Mouse (Mus musculus): ENCODE data around the gene Bri3. TPM values are rescaled to one million over a fixed set of nuclear protein-coding genes. Genes with fewer than 3 reads are reported as not detected.

The Bri3 gene
- total RNA-seq (2012; rRNA removed) (16.5 and 21.6 TPM in 2 replicates), polyA plus RNA-seq (2012; ENCODE audit: insufficient read depth in 1 of 2, insufficient read length in 2 of 2, low read depth in 1 of 2, low replicate concordance in 2 of 2, missing spikeins in 1 of 2) (10 to 100 TPM in 1 of 2 experiments, not detected in 1; 40.5 TPM)

DNA sequence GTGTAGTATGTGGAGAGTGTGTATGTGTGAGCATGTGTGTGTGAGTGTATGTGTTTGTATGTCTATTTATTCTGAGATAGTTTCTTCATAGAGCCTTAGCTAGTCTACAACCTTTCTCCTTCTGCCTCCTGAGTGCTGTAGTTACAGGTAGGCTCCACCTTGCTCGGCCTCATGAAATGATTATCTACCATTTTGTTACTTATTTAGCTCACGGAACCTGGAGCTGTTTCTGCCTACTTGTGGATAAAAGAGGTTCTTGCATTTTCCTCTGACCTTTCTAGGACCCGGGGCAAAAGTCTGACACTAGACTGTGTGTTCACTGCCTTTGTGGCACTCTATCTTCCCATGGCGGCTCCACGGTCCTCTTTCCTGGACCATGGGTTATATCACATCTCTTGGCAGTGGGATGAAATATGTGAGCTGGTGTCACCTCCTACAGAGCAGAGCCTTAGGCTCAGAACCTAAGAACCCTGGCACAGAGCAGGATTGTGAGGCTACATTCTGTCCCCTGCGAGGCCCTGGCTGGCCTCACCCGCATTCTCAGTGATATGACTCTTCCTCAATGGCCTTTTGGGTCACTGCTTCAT lies at the start of gene Bri3:
Gene Bri3, plus strand, starts transcription at position 537 of the 587 bp plus-strand sequence.
- peaks cover 5 to 19% of the 10 kb centered on the region in 2 experiments for H3K4me1 ChIP-seq (ENCODE audit: control insufficient read depth in 1 of 2, insufficient read depth in 2 of 2, low read length in 2 of 2)
- TF ChIP-seq ZNF384 (IDR thresholded peaks at IDR 0.05; ENCODE audit: low read depth, low read length) (no peak), HCFC1 (IDR thresholded peaks at IDR 0.05; ENCODE audit: low read depth, low read length) (no peak), SIN3A (IDR thresholded peaks at IDR 0.05; ENCODE audit: low read length) (no peak), USF2 (IDR thresholded peaks at IDR 0.05; ENCODE audit: borderline replicate concordance in 1 of 2, insufficient read depth in 1 of 2, low read depth in 1 of 2, low read length in 2 of 2) (no peak), TAL1 (IDR thresholded peaks at IDR 0.05; ENCODE audit: low read length) (no peak), NRF1 (IDR thresholded peaks at IDR 0.05; ENCODE audit: insufficient read depth, low read depth, low read length, poor library complexity, severe bottlenecking) (no peak), TBP (IDR thresholded peaks at IDR 0.05; ENCODE audit: low read depth, low read length) (no peak), CTCF (IDR thresholded peaks at IDR 0.05 in 2 of 3, conservative IDR thresholded peaks at IDR 0.05 in 1 of 3; ENCODE audit: control insufficient read depth in 1 of 3, insufficient read depth in 1 of 3, low read depth in 2 of 3, low read length in 3 of 3, poor library complexity in 1 of 3, severe bottlenecking in 1 of 3) (no peak), CHD1 (IDR thresholded peaks at IDR 0.05; ENCODE audit: low read depth, low read length) (no peak), ELF1 (IDR thresholded peaks at IDR 0.05; ENCODE audit: low read depth, low read length) (no peak)
- no peak within 1 kb of the TSS for H3K9ac ChIP-seq (ENCODE audit: control insufficient read depth, low read depth, low read length, poor library complexity, severe bottlenecking)
- H3K36me3 ChIP-seq (ENCODE audit: control insufficient read depth in 1 of 2, insufficient read depth in 2 of 2, low read length in 2 of 2) = peaks cover 0 to 11% of the 10 kb centered on the region in 2 experiments; a peak in 2 of 4 replicates
- no peaks in the 10 kb centered on the region for H3K9me3 ChIP-seq (replicated peaks; ENCODE audit: insufficient read depth, low read length)
- DNase-seq (ENCODE audit: low read depth, low spot score) = no peak
- H3K27ac ChIP-seq (ENCODE audit: control insufficient read depth, low read depth, low read length) = no peak within 1 kb of the TSS
- H3K27me3 ChIP-seq (ENCODE audit: control insufficient read depth in 1 of 2, insufficient read depth in 2 of 2, low read length in 2 of 2) = no peaks in the 10 kb centered on the region
- no peak within 1 kb of the TSS for H3K4me3 ChIP-seq (ENCODE audit: control insufficient read depth in 1 of 2, insufficient read depth in 1 of 2, low read depth in 2 of 2, low read length in 2 of 2)
- no peaks in the 10 kb centered on the region for H3K79me2 ChIP-seq (ENCODE audit: control insufficient read depth, insufficient read depth, low read length, poor library complexity)

DNA sequence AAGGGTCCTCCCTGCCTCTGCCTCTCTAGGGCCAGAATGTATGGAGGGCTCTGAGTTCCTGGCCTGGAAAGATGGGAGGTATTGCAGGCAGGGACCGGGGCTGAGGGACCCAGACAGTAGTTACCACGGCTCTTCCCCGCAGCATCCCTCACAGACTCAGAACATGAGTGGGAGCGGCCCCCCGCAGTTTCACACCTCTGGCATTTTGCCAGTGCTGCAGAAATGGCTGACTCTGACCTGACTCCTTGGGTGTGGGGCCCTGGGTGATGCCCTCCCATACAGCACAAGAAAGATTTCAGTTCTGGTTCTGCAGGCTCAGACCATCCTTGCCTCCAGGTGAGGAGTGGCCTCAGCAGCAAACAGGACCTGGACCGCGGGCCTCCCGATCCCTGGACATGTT lies 48.7 kb upstream of the Bri3 start:
- Histone ChIP-seq H3K27ac (ENCODE audit: control insufficient read depth, low read depth, low read length) (no peak overlapping the region), H3K36me3 (ENCODE audit: control insufficient read depth in 1 of 2, insufficient read depth in 2 of 2, low read length in 2 of 2) (no peaks in the 10 kb centered on the region; a peak in 1 of 4 replicates), H3K79me2 (ENCODE audit: control insufficient read depth, insufficient read depth, low read length, poor library complexity) (no peaks in the 10 kb centered on the region), H3K4me1 (ENCODE audit: control insufficient read depth in 1 of 2, insufficient read depth in 2 of 2, low read length in 2 of 2) (peaks cover 0 to 2% of the 10 kb centered on the region in 2 experiments; a peak in 2 of 4 replicates), H3K9me3 (replicated peaks; ENCODE audit: insufficient read depth, low read length) (no peaks in the 10 kb centered on the region), H3K9ac (ENCODE audit: control insufficient read depth, low read depth, low read length, poor library complexity, severe bottlenecking) (no peak overlapping the region), H3K4me3 (ENCODE audit: control insufficient read depth in 1 of 2, insufficient read depth in 1 of 2, low read depth in 2 of 2, low read length in 2 of 2) (no peak overlapping the region), H3K27me3 (ENCODE audit: control insufficient read depth in 1 of 2, insufficient read depth in 2 of 2, low read length in 2 of 2) (no peaks in the 10 kb centered on the region)
- no peak for TF ChIP-seq SIN3A (IDR thresholded peaks at IDR 0.05; ENCODE audit: low read length)
- TF ChIP-seq ETS1 (IDR thresholded peaks at IDR 0.05; ENCODE audit: low read depth, low read length) = no peak
- no peak for TF ChIP-seq CHD1 (IDR thresholded peaks at IDR 0.05; ENCODE audit: low read depth, low read length)
- no peak for TF ChIP-seq ZC3H11A (IDR thresholded peaks at IDR 0.05; ENCODE audit: low read depth, low read length)
- TF ChIP-seq BHLHE40 (IDR thresholded peaks at IDR 0.05; ENCODE audit: borderline replicate concordance, low read depth, low read length) = no peak
- no peak for TF ChIP-seq UBTF (IDR thresholded peaks at IDR 0.05; ENCODE audit: borderline replicate concordance, insufficient read depth, low read depth, low read length)
- TF ChIP-seq ELF1 (IDR thresholded peaks at IDR 0.05; ENCODE audit: low read depth, low read length) = no peak
- TF ChIP-seq ZMIZ1 (IDR thresholded peaks at IDR 0.05; ENCODE audit: low read depth, low read length) = no peak
- no peak for TF ChIP-seq USF2 (IDR thresholded peaks at IDR 0.05; ENCODE audit: borderline replicate concordance in 1 of 2, insufficient read depth in 1 of 2, low read depth in 1 of 2, low read length in 2 of 2)
- no peak for TF ChIP-seq CTCF (IDR thresholded peaks at IDR 0.05 in 2 of 3, conservative IDR thresholded peaks at IDR 0.05 in 1 of 3; ENCODE audit: control insufficient read depth in 1 of 3, insufficient read depth in 1 of 3, low read depth in 2 of 3, low read length in 3 of 3, poor library complexity in 1 of 3, severe bottlenecking in 1 of 3)
- TF ChIP-seq ZKSCAN1 (IDR thresholded peaks at IDR 0.05; ENCODE audit: low read depth, low read length) = no peak
- no peak for TF ChIP-seq GATA1 (IDR thresholded peaks at IDR 0.05; ENCODE audit: low read depth, low read length)
- no peak for TF ChIP-seq KAT2A (conservative IDR thresholded peaks at IDR 0.05; ENCODE audit: low read depth, low read length)
- TF ChIP-seq JUND (IDR thresholded peaks at IDR 0.05; ENCODE audit: low read depth, low read length) = no peak
- no peak for TF ChIP-seq NELFE (IDR thresholded peaks at IDR 0.05; ENCODE audit: low read depth, low read length)
- no peak for TF ChIP-seq MAFK (IDR thresholded peaks at IDR 0.05; ENCODE audit: borderline replicate concordance, low read depth, low read length)
- DNase-seq (ENCODE audit: low read depth, low spot score) = no peak
